Mouse (Mus musculus) cerebellum, adult 9-10 months (tissue): Measurements from ENCODE around the gene Sdc1.

Experiments used
- DNase-seq: peaks from one replicate; pipeline ENCODE4 v3.0.0; 2022

Gene Sdc1

GRCm38 (mm10) chr12:8770946-8771843 is at the start of gene Sdc1:
Gene Sdc1, plus strand, starts transcription at chr12:8771323.
- DNase-seq, result peak; percentile 83

DNA sequence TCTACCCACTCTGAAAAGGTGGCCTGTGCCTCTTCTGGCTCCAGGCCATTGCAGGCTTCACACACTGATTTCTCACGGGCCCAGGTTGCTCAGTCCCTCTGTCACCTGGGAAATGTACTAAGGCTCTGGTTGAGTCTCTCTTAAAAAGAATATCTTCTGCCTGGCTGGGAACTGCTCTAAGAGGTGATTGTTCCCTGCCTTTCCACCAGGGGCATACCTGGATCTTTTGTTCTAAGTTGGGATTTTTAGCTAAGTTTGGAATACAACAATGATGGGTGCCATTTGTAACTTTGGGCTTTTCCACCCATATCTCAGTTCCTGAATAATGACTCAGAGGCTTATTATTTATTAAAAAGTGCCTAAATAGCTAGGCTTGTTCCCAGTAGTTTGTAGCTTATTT is 44.2 kb upstream of the Sdc1 start:
- DNase-seq, result no peak

DNA sequence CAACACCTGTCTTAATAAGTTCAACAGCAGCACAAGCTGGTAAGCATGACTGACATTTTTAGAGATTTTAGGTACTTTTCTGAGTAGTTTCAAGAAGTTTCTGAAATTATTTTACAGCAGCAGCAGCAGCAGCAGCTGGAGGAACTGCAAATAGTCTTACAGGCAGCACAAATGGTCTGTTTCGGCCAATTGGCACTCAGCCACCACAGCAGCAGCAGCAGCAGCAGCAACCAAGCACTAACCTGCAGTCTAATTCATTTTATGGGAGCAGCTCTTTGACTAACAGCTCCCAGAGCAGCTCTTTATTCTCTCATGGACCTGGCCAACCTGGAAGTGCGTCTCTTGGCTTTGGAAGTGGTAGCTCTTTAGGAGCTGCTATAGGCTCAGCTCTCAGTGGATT is 42.4 kb upstream of the Sdc1 start:
- DNase-seq, result no peak

GRCm38 (mm10) chr12:8753654-8754053 is 17.5 kb upstream of the Sdc1 start:
- DNase-seq, result no peak

GRCm38 (mm10) chr12:8754116-8754515 is 17.0 kb upstream of the Sdc1 start:
- peak; percentile 22 for DNase-seq

GRCm38 (mm10) chr12:8758029-8758428 is 13.1 kb upstream of the Sdc1 start:
- no peak for DNase-seq

- DNase-seq, result no peak
These were observed 12.0 kb upstream of the Sdc1 start for GRCm38 (mm10) chr12:8759115-8759514.

GRCm38 (mm10) chr12:8759779-8760178 is 11.3 kb upstream of the Sdc1 start:
- DNase-seq, result no peak

DNA sequence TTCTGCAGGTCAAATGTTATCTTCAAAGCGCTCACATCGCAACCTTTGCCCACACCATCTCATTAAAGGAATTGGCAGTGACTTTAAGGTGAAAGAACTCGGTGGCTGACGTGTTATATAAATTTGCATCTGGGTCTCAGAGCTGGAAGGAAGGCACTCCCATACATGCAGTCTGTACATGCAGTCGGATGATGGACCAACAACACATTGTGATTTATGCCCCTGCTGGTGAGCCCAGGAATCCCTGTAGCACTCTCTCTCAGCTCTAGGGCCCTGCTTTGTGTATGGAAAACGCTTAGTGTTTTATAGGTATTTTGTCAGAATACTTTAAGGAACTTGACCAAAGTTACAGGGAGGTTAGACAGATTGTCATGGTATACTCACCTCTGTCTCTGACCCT is 10.6 kb upstream of the Sdc1 start:
- no peak for DNase-seq

DNA sequence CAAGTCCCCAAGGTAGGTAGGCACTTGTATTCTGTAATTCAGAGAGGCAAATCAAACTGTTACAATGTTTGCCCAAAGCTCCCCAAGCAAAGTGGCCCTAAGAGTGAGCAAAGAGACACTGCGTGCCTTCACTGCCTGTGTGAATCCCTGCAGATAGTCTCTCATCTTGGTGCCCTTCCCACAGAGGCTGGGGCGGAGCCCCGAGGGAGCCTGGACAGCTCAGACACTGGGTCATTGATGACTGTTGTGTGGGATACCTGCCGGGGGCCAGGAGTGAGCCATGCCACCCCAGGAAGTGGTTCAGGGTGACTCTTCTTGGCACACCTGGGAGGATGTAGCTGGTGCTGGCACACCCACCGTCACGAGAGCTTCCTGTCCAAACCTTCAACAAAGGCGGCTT is 10.1 kb upstream of the Sdc1 start:
- no peak for DNase-seq

- DNase-seq, result no peak
These were observed 8.5 kb upstream of the Sdc1 start for GRCm38 (mm10) chr12:8762667-8763066.

DNA sequence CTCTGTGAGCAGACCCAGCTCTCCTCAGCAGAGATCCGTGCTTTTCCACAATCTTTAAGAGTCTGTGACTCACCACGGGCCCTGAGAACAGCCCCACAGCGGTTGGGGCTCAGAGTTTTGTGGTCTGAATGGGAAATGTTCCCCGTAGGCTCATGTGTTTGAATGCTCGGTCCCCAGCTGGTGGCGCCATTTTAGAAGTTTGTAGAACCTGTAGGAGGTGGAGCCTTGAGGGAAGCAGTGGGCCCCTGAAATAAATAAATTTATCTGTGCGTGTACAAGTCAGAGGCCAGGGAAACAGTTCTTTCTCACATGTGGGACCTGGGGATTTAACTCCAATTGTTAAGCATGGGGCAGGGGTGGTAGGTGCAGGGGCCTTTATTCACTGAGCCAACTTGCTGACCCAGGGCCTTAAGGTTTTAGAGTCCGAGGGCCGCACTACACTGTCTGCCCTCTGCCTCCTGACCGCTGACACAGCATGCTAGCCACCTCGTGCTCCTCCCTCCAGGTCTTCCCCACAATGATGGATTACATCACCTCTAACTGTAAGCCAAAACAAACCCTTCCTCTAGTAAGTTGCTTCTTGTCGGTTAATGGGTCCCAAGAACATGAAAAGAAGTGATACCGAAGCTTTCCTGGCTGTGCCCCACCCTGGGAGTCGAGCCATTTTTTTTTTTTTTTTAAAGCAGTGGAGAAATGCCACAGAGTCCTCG is 6.7 kb upstream of the Sdc1 start:
- DNase-seq, result no peak

DNA sequence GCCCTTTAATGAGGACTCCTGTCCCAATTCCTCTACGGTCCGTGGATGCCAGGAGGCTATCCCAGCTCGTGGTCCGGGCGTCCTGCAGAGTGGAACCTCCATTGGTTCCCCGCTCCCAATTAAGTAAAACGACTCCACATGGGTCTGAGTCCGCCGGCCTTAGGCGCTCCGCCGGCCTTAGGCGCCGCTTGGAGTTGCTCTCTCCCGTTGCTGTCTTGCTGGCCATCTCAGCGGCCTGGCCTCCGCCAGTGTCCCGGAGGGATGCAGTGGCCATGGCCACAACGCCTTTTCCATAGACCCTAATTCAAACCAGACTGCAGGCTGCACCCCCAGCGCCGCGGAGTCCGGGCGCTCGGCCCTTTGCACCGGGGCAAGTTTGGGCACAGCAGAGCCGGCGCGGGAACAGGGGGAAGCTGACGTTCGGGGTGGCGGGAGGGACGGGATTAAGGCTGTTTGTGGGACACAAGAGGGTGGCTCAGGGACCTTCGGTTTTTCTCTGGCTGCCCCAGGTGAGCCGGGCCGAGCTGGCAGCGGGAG is 789 bp downstream of the Sdc1 start:
- peak; percentile 54 for DNase-seq

GRCm38 (mm10) chr12:8772451-8773143 is 1.5 kb downstream of the Sdc1 start:
- DNase-seq, result no peak

GRCm38 (mm10) chr12:8773336-8773735 is 2.2 kb downstream of the Sdc1 start:
- DNase-seq, result no peak

- DNase-seq, result no peak
These were observed 3.1 kb downstream of the Sdc1 start for GRCm38 (mm10) chr12:8774183-8774582.

DNA sequence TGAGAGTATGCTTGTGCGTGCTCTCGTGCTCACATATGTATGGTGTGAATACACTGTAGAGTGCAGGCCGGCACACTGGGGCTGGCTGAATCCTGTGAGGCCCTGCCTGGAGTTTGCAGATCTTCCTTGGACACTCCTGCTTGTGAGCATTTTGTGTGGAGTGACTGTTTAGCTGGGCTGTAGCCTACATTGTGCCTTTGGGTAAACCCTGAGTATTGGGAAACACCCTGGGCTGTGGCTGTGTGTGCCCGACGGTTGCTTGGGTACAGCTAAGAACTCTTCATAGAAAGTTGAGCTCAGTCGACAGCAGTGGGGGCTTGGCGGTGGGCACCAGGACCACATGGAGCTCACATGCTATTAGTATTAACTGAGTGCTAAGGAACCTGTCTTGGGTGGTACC is 5.1 kb downstream of the Sdc1 start:
- DNase-seq, result no peak

- no peak for DNase-seq
These were observed 5.6 kb downstream of the Sdc1 start for GRCm38 (mm10) chr12:8776741-8777140.

GRCm38 (mm10) chr12:8778106-8778505 is 7.0 kb downstream of the Sdc1 start:
- DNase-seq, result no peak

DNA sequence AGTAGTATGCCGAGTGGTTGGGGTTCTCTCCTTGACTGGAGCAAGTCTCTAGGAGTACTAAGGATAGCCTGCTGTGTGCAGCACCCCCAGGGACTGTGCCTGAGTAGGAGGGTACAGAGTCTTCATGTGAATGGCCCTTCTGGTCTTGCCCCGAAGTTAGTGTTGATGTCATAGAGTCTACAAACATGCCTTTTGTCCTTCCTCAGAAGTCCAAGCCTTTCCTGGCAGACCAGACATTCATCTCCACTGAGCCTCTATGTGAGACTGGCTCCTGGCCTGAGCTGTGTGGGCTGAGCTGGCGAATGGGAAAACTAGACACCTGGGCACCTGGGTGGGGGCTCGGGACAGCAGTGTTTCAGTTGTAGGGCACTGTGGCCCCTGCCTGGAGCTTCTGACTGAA is 8.7 kb downstream of the Sdc1 start:
- no peak for DNase-seq

- no peak for DNase-seq
These were observed 10.0 kb downstream of the Sdc1 start for GRCm38 (mm10) chr12:8781121-8781520.

- peak; percentile 81 for DNase-seq
These were observed 10.7 kb downstream of the Sdc1 start for GRCm38 (mm10) chr12:8781681-8782378.

DNA sequence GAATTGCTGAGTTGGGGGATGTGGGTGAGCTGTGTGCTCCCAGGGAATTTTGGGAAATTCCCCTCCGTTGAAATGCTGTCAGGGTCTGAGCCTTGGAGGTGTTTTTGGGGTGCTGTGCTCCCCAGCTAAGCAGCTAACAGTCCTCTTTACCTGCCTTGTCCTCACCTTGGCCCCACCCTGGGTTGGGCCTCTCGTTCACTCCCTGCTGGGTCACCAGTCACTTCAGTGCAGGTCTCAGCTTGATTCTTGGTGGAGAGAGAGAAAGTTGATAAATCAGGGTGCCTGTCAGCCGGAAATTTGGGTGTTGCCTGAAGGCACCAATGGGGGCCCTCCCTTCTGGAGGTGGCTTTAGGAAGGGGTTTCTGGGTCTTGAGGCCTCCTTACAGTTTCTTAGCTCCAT is 11.4 kb downstream of the Sdc1 start:
- no peak for DNase-seq
